Mouse (Mus musculus) Patski (cell line): ENCODE data around the gene Hectd2. TPM values are rescaled to one million over a fixed set of nuclear protein-coding genes. Genes with fewer than 3 reads are reported as not detected.
A peak's percentile ranks its signal among the peaks of the same experiment; 100 is the strongest.

Source experiments
- ATAC-seq: fragments of 100-300 bp; one replicate; pipeline ENCODE4 v1.8.0; 2021
- CTCF ChIA-PET: fragments of 350-600 bp; sonication (Branson Sonifier 250); formaldehyde crosslinking; loops from one replicate; lab custom pipeline; 2022; ENCODE audit warnings: inconsistent platforms; lab: Charles Lee
- POLR2A ChIA-PET: fragments of 350-600 bp; sonication (Branson Sonifier 250); formaldehyde crosslinking; loops from one replicate; lab custom pipeline; 2022; ENCODE audit warnings: antibody characterized with exemption, inconsistent platforms; lab: Charles Lee
- DNase-seq: peaks from one replicate; pipeline ENCODE4 v3.0.0-alpha.2; 2011; ENCODE audit warnings: low read depth, low spot score
- H3K27me3 ChIP-seq: fragments of 371-371 bp; one replicate; pipeline ENCODE4 v1.5.1; 2021
- CTCF ChIP-seq: fragments of 100-300 bp; IDR thresholded peaks from one replicate; pipeline ENCODE4 v1.5.1; 2021
- in situ Hi-C: fragments of 300-500 bp; cut with MboI; formaldehyde crosslinking; loops from 3 replicates; pipeline ENCODE4 v1.11.1; 2018; ENCODE audit warnings: low pct_unique_long_range_greater_than_20kb, mixed read lengths
- polyA plus RNA-seq: library from polyadenylated mRNA; unstranded; gene quantifications from one replicate; pipeline ENCODE4 v1.2.3, GENCODE M21; 2021

Gene Hectd2
- polyA plus RNA-seq, 1 experiment from 2014 or later, result 0.60 TPM

- ChIA-PET POLR2A (interaction anchor here (0.6 to 1.0 kb wide), 2 partner anchors 14 to 16 kb away, joined by 3 to 7 read pairs; no protein-coding TSS in a partner anchor), CTCF (interaction anchor here (1.3 to 1.6 kb wide), 3 partner anchors 15 to 65 kb away, joined by 4 to 7 read pairs (median 4); no protein-coding TSS in a partner anchor)
- DNase-seq (no peak), ATAC-seq (no peak)
- in situ Hi-C loops, result no loop called here
- TF ChIP-seq CTCF, result no peak
- H3K27me3 ChIP-seq, result peaks cover 19% of the 10 kb centered on the region
Measured at GRCm38 (mm10) chr19:36535186-36535585, 19.3 kb upstream of the Hectd2 start.

- ATAC-seq (no peak), DNase-seq (no peak)
- in situ Hi-C loops, result no loop called here
- peaks cover 24% of the 10 kb centered on the region for H3K27me3 ChIP-seq
- ChIA-PET CTCF (interaction anchor here (1.3 to 1.6 kb wide), 3 partner anchors 14 to 65 kb away, joined by 4 to 7 read pairs (median 4); no protein-coding TSS in a partner anchor), POLR2A (interaction anchor here (0.6 kb wide), 1 partner anchor 17 kb away, joined by 7 read pairs; no protein-coding TSS in a partner anchor)
- TF ChIP-seq CTCF, result no peak
Measured at GRCm38 (mm10) chr19:36535878-36536277, 18.6 kb upstream of the Hectd2 start.

DNA sequence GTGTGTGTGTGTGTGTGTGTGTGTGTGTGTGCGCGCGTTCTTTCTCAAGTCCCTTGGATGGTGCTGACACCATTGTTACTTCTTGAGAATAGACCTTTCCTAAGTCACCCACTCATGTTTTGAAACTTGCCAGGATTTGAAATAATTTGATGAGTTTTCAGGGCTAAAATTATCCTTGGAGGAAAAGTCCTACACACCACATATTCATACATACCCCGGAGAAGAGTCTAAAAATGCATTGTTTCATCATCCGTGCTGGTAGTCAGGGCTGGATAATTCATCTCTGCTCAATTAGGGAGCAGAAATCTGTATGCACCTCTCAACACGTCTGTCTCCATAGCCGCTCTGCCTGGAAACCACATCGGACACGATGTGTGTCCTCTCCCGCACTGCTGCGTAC, 17.5 kb upstream of the Hectd2 start:
- ATAC-seq (no peak), DNase-seq (no peak)
- POLR2A ChIA-PET, result no interaction called here
- no peak for TF ChIP-seq CTCF
- CTCF ChIA-PET, result no interaction called here
- in situ Hi-C loops, result no loop called here
- peaks cover 24% of the 10 kb centered on the region for H3K27me3 ChIP-seq

DNA sequence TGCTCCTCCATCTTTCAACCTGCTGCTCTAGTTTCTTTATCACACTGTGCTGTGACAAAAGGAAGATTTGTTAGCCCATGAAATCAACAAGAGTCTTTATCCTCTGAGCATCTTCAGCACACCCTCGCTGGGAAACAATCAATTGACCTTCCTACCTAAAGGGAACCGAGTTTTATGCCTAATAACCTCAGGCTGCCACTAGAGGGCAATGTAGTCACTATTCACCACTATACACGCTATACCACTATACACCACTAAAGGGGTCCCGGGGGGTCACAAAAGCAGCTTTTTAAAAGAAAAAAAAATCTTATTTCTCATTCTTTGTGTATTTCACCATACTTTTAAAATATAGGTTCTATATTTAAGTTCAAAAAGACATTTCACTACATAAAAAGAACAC, 15.9 kb upstream of the Hectd2 start:
- ATAC-seq (no peak), DNase-seq (no peak)
- ChIA-PET CTCF (interaction anchor here (0.6 to 1.8 kb wide), 7 partner anchors 10 to 68 kb away, joined by 3 to 6 read pairs (median 3); no protein-coding TSS in a partner anchor), POLR2A (no interaction called here)
- peak; percentile 82 for TF ChIP-seq CTCF
- H3K27me3 ChIP-seq, result peaks cover 39% of the 10 kb centered on the region
- in situ Hi-C loops, result no loop called here

DNA sequence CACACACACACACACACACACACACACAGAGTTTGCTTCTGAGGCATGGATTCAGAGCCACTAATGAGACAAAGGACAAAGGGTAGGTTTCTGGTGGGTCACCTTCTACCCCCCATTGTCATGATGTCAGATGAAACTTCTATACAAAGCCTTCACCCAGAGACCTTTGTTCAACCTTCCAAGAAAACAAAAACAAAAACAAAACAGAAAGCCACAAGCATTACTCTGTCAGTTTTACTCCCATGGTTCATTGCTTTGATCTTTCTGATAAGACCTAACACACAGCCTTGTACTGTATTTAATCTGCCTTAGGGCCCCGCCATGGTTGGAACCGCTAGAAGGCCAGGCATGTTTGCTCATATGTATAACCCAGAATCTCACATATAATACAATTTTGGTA, 15.1 kb upstream of the Hectd2 start:
- CTCF ChIA-PET, result interaction anchor here (0.6 to 1.8 kb wide), 4 partner anchors 9 to 35 kb away, joined by 3 to 6 read pairs (median 4); no protein-coding TSS in a partner anchor
- no peak for DNase-seq
- no peak for TF ChIP-seq CTCF
- ATAC-seq, result no peak
- POLR2A ChIA-PET, result no interaction called here
- in situ Hi-C loops, result no loop called here
- peaks cover 38% of the 10 kb centered on the region for H3K27me3 ChIP-seq

DNA sequence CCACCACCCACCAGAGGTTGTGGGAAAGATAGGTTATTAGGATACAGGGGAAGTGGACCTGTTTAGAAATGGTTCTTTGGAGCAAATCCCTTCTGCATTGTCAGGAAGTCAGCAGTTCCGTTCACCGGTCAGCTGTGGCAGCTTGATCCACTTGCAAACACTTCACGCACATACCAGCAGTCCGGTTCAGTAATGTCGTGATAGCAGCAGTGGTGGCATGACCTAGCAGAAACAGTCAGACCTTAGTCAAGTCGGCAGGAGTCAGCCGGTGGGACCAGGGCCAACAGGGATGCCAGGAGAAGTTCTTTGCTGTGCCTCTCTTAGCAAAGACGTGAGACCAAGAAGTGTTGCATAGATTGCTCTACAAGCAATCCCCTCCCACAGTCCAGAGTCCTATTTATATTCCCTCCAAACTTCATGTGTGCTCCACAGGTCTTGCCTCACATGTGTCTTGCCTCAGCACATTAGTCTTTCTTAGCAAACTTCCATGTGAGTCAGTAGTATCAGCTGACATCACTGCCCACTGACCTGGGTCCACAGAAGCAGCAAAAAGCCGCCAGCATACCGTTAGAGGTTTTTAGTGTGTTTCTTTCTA, 14.3 kb upstream of the Hectd2 start:
- CTCF ChIA-PET, result no interaction called here
- DNase-seq (no peak), ATAC-seq (no peak)
- no peak for TF ChIP-seq CTCF
- in situ Hi-C loops, result no loop called here
- POLR2A ChIA-PET, result no interaction called here
- peaks cover 37% of the 10 kb centered on the region for H3K27me3 ChIP-seq

- H3K27me3 ChIP-seq, result peaks cover 44% of the 10 kb centered on the region
- in situ Hi-C loops, result no loop called here
- POLR2A ChIA-PET, result no interaction called here
- CTCF ChIA-PET, result no interaction called here
- ATAC-seq, result no peak
- TF ChIP-seq CTCF, result no peak
- no peak for DNase-seq
Measured at GRCm38 (mm10) chr19:36540776-36541175, 13.7 kb upstream of the Hectd2 start.

- peaks cover 89% of the 10 kb centered on the region for H3K27me3 ChIP-seq
- POLR2A ChIA-PET, result no interaction called here
- DNase-seq, result no peak
- no peak for TF ChIP-seq CTCF
- ATAC-seq, result no peak
- in situ Hi-C loops, result no loop called here
- CTCF ChIA-PET, result no interaction called here
Measured at GRCm38 (mm10) chr19:36553561-36554045, 836 bp upstream of the Hectd2 start.

- CTCF ChIA-PET, result interaction anchor here (1.2 kb wide), 1 partner anchor 45 kb away, joined by 3 read pairs; no protein-coding TSS in a partner anchor
- TF ChIP-seq CTCF, result peak; percentile 35
- no peak for DNase-seq
- POLR2A ChIA-PET, result interaction anchor here (0.5 kb wide), 1 partner anchor 610 kb away, joined by 3 read pairs; no protein-coding TSS in a partner anchor
- peaks cover 91% of the 10 kb centered on the region for H3K27me3 ChIP-seq
- peak; percentile 29 for ATAC-seq
- in situ Hi-C loops, result no loop called here
Measured at GRCm38 (mm10) chr19:36554785-36555595, 551 bp downstream of the Hectd2 start.

- in situ Hi-C loops, result no loop called here
- POLR2A ChIA-PET, result interaction anchor here (1.0 kb wide), 1 partner anchor 14 kb away, joined by 3 read pairs; no protein-coding TSS in a partner anchor
- ATAC-seq, result no peak
Measured at GRCm38 (mm10) chr19:36559331-36559730, 4.9 kb downstream of the Hectd2 start.

More at GRCm38 (mm10) chr19:36559331-36559730, 4.9 kb downstream of the Hectd2 start:
- TF ChIP-seq CTCF, result no peak
- CTCF ChIA-PET, result no interaction called here
- peaks cover 87% of the 10 kb centered on the region for H3K27me3 ChIP-seq
- DNase-seq, result no peak
